Comparison of ENCODE assay signal across 8 mouse cellular contexts in genomic region chr9:42652756-42653155, GRCm38 (mm10).
DNase-seq lines count a peak whose midpoint lies in the region; ATAC-seq and TF ChIP-seq lines count a peak whose summit lies in the region.
"Had no signal": no experiment of that assay in that cellular context is flagged by ENCODE, and none has a peak within 500 bp of the region (broad histone marks: within the 10 kb centered on the region; RNA-seq: fewer than 3 reads in every experiment).

No protein-coding gene starts in this region.

- no peak overlapping the region for H3K9ac ChIP-seq in neural tube, embryonic 11.5 days (ENCODE audit: low read length)
- H3K9ac ChIP-seq: embryonic facial prominence, embryonic 13.5 days had no signal

- no peak for DNase-seq in layer of hippocampus, adult 2 months (ENCODE audit: low spot score in 2 of 2)
- no peak for DNase-seq in layer of hippocampus, adult 9-11 months
- DNase-seq in adrenal gland, adult 2 months: peak; percentile 26
- peak; percentile 88 for DNase-seq in forelimb bud, embryonic 11.5 days (ENCODE audit: low read depth, low spot score)
- DNase-seq in neural tube, embryonic 11.5 days (ENCODE audit: low spot score): peak; percentile 37
- no peak for DNase-seq in right cerebral cortex, postnatal 25 days
- no peak for DNase-seq in frontal cortex, postnatal 10 days (ENCODE audit: low spot score in 2 of 2)

- H3K9me3 ChIP-seq in neural tube, embryonic 11.5 days (ENCODE audit: control insufficient read depth, low read length): no peaks in the 10 kb centered on the region
- H3K9me3 ChIP-seq: embryonic facial prominence, embryonic 13.5 days had no signal

- no peaks in the 10 kb centered on the region for H3K4me1 ChIP-seq in neural tube, embryonic 11.5 days (ENCODE audit: control insufficient read depth, insufficient read depth, low read length)
- H3K4me1 ChIP-seq: embryonic facial prominence, embryonic 13.5 days had no signal

- no peak overlapping the region for H3K4me2 ChIP-seq in neural tube, embryonic 11.5 days (ENCODE audit: low read depth)
- H3K4me2 ChIP-seq: embryonic facial prominence, embryonic 13.5 days had no signal

- H3K27me3 ChIP-seq in neural tube, embryonic 11.5 days (ENCODE audit: control insufficient read depth, insufficient read depth, low read length): no peaks in the 10 kb centered on the region
- H3K27me3 ChIP-seq: embryonic facial prominence, embryonic 13.5 days had no signal

- WGBS in neural tube, embryonic 11.5 days: 84% methylated on average over 2 of the region's 2 CpGs

- H3K36me3 ChIP-seq in neural tube, embryonic 11.5 days (ENCODE audit: control insufficient read depth, insufficient read depth, low read length): no peaks in the 10 kb centered on the region
- H3K36me3 ChIP-seq: embryonic facial prominence, embryonic 13.5 days had no signal

- no peak overlapping the region for H3K27ac ChIP-seq in layer of hippocampus, adult 2 months
- no peak overlapping the region for H3K27ac ChIP-seq in neural tube, embryonic 11.5 days (ENCODE audit: low read depth, low read length)
- H3K27ac ChIP-seq: embryonic facial prominence, embryonic 13.5 days had no signal

- peak; percentile 36 for TF ChIP-seq CTCF in layer of hippocampus, adult 2 months (conservative IDR thresholded peaks at IDR 0.05)

- no peak overlapping the region for H3K4me3 ChIP-seq in layer of hippocampus, adult 2 months
- no peak overlapping the region for H3K4me3 ChIP-seq in neural tube, embryonic 11.5 days (ENCODE audit: low read depth, low read length)
- H3K4me3 ChIP-seq: embryonic facial prominence, embryonic 13.5 days had no signal

- ATAC-seq in neural tube, embryonic 11.5 days (ENCODE audit: insufficient read depth, low FRiP score, low TSS enrichment): no peak

Comparison
In these comparisons a context has a peak if more than half of its experiments do, and no peak if none do; other contexts are left out.
1. DNase-seq: peak in adrenal gland, adult 2 months (single experiment), forelimb bud, embryonic 11.5 days (single experiment) and neural tube, embryonic 11.5 days (single experiment); none in layer of hippocampus, adult 2 months (0 of 2), layer of hippocampus, adult 9-11 months (single experiment), right cerebral cortex, postnatal 25 days (single experiment) and frontal cortex, postnatal 10 days (0 of 2).